Mouse (Mus musculus) lung, embryonic 14.5 days (tissue): ENCODE data around the gene Olfr70. TPM values are rescaled to one million over a fixed set of nuclear protein-coding genes. Genes with fewer than 3 reads are reported as not detected.
A peak's percentile ranks its signal among the peaks of the same experiment; 100 is the strongest.

ENCODE experiments used
- ATAC-seq: fragments of 200-750 bp; cut with Nextera tagmentation; 2 replicates; pipeline ENCODE4 v1.8.0; 2017; ENCODE audit warnings: mild to moderate bottlenecking, moderate TSS enrichment, moderate library complexity; ENCODE audit not compliant: insufficient read depth
- DNase-seq: peaks from one replicate; pipeline ENCODE4 v3.0.0-alpha.2; 2015
- H3K27ac ChIP-seq: fragments of 300-500 bp; sonication (generic); 2 replicates; pipeline ENCODE4 v1.5.1; 2014; ENCODE audit warnings: low read depth, mild to moderate bottlenecking, moderate library complexity
- H3K27me3 ChIP-seq: fragments of 300-500 bp; sonication (generic); 2 replicates; pipeline ENCODE4 v1.6.1; 2014; ENCODE audit warnings: low read length, control low read depth; ENCODE audit not compliant: insufficient read depth
- H3K36me3 ChIP-seq: fragments of 300-500 bp; sonication (generic); 2 replicates; pipeline ENCODE4 v1.6.1; 2014; ENCODE audit warnings: control low read depth; ENCODE audit not compliant: insufficient read depth
- H3K4me1 ChIP-seq: fragments of 300-500 bp; sonication (generic); 2 replicates; pipeline ENCODE4 v1.6.1; 2014; ENCODE audit warnings: antibody characterized with exemption, control low read depth; ENCODE audit not compliant: insufficient read depth
- H3K4me2 ChIP-seq: fragments of 300-500 bp; sonication (generic); 2 replicates; pipeline ENCODE4 v1.6.1; 2014; ENCODE audit warnings: mild to moderate bottlenecking
- H3K4me3 ChIP-seq: fragments of 300-500 bp; sonication (generic); 2 replicates; pipeline ENCODE4 v1.5.1; 2014; ENCODE audit warnings: low read depth, low read length
- H3K9ac ChIP-seq: fragments of 300-500 bp; sonication (generic); 2 replicates; pipeline ENCODE4 v1.6.1; 2014
- H3K9me3 ChIP-seq: fragments of 300-500 bp; sonication (generic); 2 replicates; pipeline ENCODE4 v1.6.1; 2016; ENCODE audit warnings: low read depth, low read length, control low read depth
- CTCF ChIP-seq: IDR thresholded peaks from 2 replicates; pipeline ENCODE4 v1.5.1; 2016; ENCODE audit warnings: antibody characterized with exemption, low read depth
- WGBS: fragments of 180-500 bp; shearing (Covaris S2); extraction: QIAGEN DNeasy Blood & Tissue Kit; methylation state at CpG from one replicate; pipeline ENCODE4 v1.1.7; 2014; 5-methylcytosine and 5-hydroxymethylcytosine counted together
- polyA plus RNA-seq: library from polyadenylated mRNA; unstranded; fragments of >200 nt; fragmentation: Nextera tagmentation; extraction: Ambion mirVana; gene quantifications from 2 replicates; pipeline ENCODE4 v1.2.1, GENCODE M21; 2014

Olfr70 gene
- polyA plus RNA-seq, 1 experiment from 2014 or later = not detected

GRCm38 (mm10) chr4:43713652-43714219, 13.1 kb upstream of the Olfr70 start:
- Histone ChIP-seq H3K9ac (no peak overlapping the region), H3K9me3 (no peaks in the 10 kb centered on the region)

GRCm38 (mm10) chr4:43711821-43712220, 11.2 kb upstream of the Olfr70 start:
- H3K9ac ChIP-seq = no peak overlapping the region
- H3K9me3 ChIP-seq = no peaks in the 10 kb centered on the region
- ATAC-seq = no peak
- peak; percentile 88 for DNase-seq
- no peak overlapping the region for H3K4me2 ChIP-seq
- no peaks in the 10 kb centered on the region for H3K36me3 ChIP-seq
- H3K27ac ChIP-seq = no peak overlapping the region
- peak; percentile 85 for TF ChIP-seq CTCF
- WGBS = 1% methylated on average over 2 of the region's 2 CpGs
- H3K4me3 ChIP-seq = no peak overlapping the region
- H3K27me3 ChIP-seq = no peaks in the 10 kb centered on the region
- no peaks in the 10 kb centered on the region for H3K4me1 ChIP-seq

More at GRCm38 (mm10) chr4:43713652-43714219, 13.1 kb upstream of the Olfr70 start:
- ATAC-seq (no peak), DNase-seq (peak; percentile 80)
- Histone ChIP-seq H3K36me3 (no peaks in the 10 kb centered on the region), H3K4me2 (no peak overlapping the region), H3K27ac (no peak overlapping the region), H3K4me1 (no peaks in the 10 kb centered on the region), H3K27me3 (no peaks in the 10 kb centered on the region), H3K4me3 (no peak overlapping the region)
- 29% methylated on average over 7 of the region's 7 CpGs for WGBS
- TF ChIP-seq CTCF = no peak

- no peak within 1 kb of the TSS for H3K4me2 ChIP-seq
- no peak for ATAC-seq
- 54% methylated on average over 6 of the region's 6 CpGs for WGBS
- peak; percentile 22 for DNase-seq
- no peak within 1 kb of the TSS for H3K4me3 ChIP-seq
- no peak for TF ChIP-seq CTCF
- no peak within 1 kb of the TSS for H3K9ac ChIP-seq
- H3K27ac ChIP-seq = no peak within 1 kb of the TSS
- H3K36me3 ChIP-seq = no peaks in the 10 kb centered on the region
- no peaks in the 10 kb centered on the region for H3K4me1 ChIP-seq
- H3K27me3 ChIP-seq = no peaks in the 10 kb centered on the region
- no peaks in the 10 kb centered on the region for H3K9me3 ChIP-seq
These were observed 9.3 kb upstream of the Olfr70 start, which contains the start of gene Olfr71 for GRCm38 (mm10) chr4:43709869-43710268. Olfr71 (minus strand) TSS chr4:43710255.

GRCm38 (mm10) chr4:43705991-43706390, 5.4 kb upstream of the Olfr70 start:
- H3K4me3 ChIP-seq = no peak overlapping the region
- no peaks in the 10 kb centered on the region for H3K9me3 ChIP-seq
- H3K27ac ChIP-seq = no peak overlapping the region
- H3K36me3 ChIP-seq = no peaks in the 10 kb centered on the region
- no peaks in the 10 kb centered on the region for H3K4me1 ChIP-seq
- no peak overlapping the region for H3K4me2 ChIP-seq
- WGBS = 70% methylated on average over 13 of the region's 13 CpGs
- no peak for TF ChIP-seq CTCF
- H3K9ac ChIP-seq = no peak overlapping the region
- DNase-seq (no peak), ATAC-seq (no peak)
- H3K27me3 ChIP-seq = no peaks in the 10 kb centered on the region

GRCm38 (mm10) chr4:43703851-43704250, 3.2 kb upstream of the Olfr70 start:
- DNase-seq (peak; percentile 40), ATAC-seq (no peak)

GRCm38 (mm10) chr4:43703439-43703838, 2.8 kb upstream of the Olfr70 start:
- Histone ChIP-seq H3K27me3 (no peaks in the 10 kb centered on the region), H3K9me3 (no peaks in the 10 kb centered on the region), H3K9ac (no peak overlapping the region), H3K4me2 (no peak overlapping the region), H3K4me1 (no peaks in the 10 kb centered on the region), H3K36me3 (no peaks in the 10 kb centered on the region), H3K4me3 (no peak overlapping the region), H3K27ac (no peak overlapping the region)
- ATAC-seq = no peak
- peak; percentile 44 for TF ChIP-seq CTCF
- WGBS = 65% methylated on average over 6 of the region's 6 CpGs
- DNase-seq = no peak

More at GRCm38 (mm10) chr4:43703851-43704250, 3.2 kb upstream of the Olfr70 start:
- H3K27me3 ChIP-seq = no peaks in the 10 kb centered on the region
- no peaks in the 10 kb centered on the region for H3K9me3 ChIP-seq
- H3K4me3 ChIP-seq = no peak overlapping the region
- no peak overlapping the region for H3K9ac ChIP-seq
- no peak for TF ChIP-seq CTCF
- H3K36me3 ChIP-seq = no peaks in the 10 kb centered on the region
- no peak overlapping the region for H3K27ac ChIP-seq
- no peaks in the 10 kb centered on the region for H3K4me1 ChIP-seq
- H3K4me2 ChIP-seq = no peak overlapping the region
- WGBS = 71% methylated on average over 8 of the region's 8 CpGs

- no peak for TF ChIP-seq CTCF
- no peaks in the 10 kb centered on the region for H3K27me3 ChIP-seq
- no peak overlapping the region for H3K27ac ChIP-seq
- ATAC-seq (no peak), DNase-seq (no peak)
- H3K4me2 ChIP-seq = no peak overlapping the region
- no peaks in the 10 kb centered on the region for H3K4me1 ChIP-seq
- no peak overlapping the region for H3K9ac ChIP-seq
- 87% methylated on average over 13 of the region's 13 CpGs for WGBS
- H3K36me3 ChIP-seq = no peaks in the 10 kb centered on the region
- no peaks in the 10 kb centered on the region for H3K9me3 ChIP-seq
- H3K4me3 ChIP-seq = no peak overlapping the region
These were observed 4.0 kb downstream of the Olfr70 start for GRCm38 (mm10) chr4:43696561-43696960.
